Mouse (Mus musculus) frontal cortex, postnatal 36 days (tissue): Measurements from ENCODE around the gene Wasf3.
A peak's percentile ranks its signal among the peaks of the same experiment; 100 is the strongest.
"Not testable (repeated sequence)": the region's sequence is repeated elsewhere in the genome, so short reads cannot be mapped to it uniquely, and the experiment has no call there.

Experiments used
- DNase-seq, 2 experiments: peaks; one replicate each; pipeline ENCODE4 v3.0.0; 2022; ENCODE audit warnings: low spot score in 2 of 2

The Wasf3 gene

DNA sequence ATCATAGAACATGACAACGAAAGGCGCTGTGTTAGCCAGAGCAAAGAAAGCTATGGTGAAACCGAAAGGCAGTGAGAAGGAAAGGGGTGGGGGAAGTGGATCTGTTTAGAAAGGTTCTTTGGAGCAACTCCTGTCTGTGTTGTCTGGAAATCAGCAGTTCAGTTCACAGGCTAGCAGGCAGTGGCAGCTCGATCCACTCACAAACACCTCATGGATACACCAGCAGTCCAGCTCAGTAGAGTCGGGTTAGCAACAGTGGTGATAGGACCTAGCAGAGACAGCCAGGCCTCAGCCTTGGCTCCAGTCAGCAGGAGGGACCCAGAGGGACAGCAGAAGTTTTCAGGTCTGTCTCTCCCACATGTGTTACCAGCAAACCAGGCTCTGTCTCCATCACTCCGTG lies 16.2 kb downstream of the Wasf3 start:
- DNase-seq = not testable (repeated sequence)

DNA sequence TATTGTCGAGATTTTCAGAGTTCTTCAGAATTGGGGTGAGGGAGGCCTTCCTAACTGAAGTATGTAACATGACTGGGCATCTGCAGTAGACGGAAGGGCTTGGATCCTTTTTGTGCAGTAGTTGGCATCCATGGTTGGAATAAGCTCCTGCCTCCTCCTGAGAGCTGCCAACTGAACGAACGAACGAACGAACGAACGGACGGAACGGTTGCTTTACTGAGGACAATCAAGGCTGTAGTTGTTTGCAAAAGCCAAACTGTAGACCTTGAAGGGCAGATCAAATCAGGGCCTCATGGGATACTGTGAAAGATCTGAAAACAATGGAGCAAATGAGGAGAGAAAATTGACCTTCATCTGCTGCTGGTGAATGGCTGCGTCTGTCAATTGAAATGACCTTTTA lies 17.5 kb downstream of the Wasf3 start:
- DNase-seq = no peak

DNA sequence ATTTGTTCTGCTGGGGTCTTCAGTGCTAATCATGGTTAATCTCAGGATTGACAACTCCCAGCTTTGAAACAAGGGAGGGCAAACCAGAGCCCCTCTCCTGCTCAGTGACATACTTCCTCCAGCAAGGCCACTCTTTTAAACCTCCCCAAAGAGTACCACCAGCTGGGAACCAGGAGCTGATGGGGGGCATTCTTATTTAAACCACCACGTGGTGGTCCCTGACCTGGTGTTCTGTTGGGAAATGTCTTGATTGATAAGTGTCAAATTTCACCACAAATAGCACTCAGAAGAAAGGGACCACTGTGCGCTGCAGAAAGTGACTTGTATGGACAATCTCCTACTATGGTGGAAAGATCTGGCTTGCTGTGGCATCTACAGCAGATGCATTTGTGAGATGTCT lies 19.1 kb downstream of the Wasf3 start:
- DNase-seq = no peak

DNA sequence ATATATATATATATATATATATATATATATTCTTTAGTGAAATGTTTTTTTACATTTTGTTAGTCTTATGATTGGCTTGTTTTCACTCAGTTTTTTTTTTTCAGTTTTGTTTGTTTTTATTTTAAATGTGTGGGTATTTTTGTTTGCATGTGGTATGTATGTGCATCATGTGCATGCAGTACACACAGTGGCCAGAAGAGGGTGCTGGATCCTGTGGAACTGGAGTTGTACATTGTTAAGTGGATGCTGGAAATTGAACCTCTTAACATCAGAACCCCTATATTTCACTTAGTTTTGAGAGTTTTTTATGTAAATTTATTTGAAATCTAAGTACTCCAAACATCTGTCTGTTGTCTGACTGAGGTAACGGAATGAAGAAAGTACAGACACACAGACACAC lies 21.3 kb downstream of the Wasf3 start:
- no peak for DNase-seq

DNA sequence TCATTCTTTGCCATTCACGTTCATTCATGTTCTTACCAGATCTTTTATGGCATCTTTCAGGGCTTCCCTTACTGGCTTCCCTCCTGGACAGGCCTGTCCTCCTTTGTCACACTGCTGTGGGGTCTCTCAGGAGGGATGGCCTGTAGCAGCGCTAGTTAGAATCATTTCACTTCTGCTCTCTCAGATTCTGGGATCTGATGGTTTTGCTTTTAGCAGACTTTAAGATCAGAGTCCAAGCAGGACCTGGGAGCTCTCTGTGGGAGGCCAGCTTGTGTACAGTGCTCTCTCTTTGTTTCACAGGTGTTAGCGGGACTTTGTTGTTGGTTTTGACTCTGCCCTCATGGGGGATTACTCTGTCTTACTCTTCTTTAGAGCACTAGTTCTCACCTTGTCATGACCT lies 23.0 kb downstream of the Wasf3 start:
- DNase-seq = no peak

DNA sequence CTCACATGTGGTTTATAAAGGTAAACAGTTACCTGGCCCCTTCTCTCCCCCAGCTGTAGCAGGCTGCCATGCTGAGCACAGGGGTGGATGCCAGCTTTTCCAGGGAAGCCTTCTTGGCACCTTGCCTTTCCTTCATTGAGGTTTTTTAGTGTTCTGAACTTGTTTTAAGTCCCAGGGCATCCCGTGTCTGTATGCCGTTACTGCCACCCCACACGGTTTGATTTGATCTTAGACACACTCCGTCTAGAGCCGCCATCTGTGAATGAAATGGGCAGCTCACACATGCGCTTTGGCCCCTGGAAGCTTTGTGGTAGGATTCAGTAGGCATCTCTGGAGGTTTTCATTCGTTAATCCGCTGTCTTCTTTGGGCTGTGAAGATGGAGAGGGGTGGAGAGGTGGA lies 23.8 kb downstream of the Wasf3 start:
- no peak for DNase-seq

DNA sequence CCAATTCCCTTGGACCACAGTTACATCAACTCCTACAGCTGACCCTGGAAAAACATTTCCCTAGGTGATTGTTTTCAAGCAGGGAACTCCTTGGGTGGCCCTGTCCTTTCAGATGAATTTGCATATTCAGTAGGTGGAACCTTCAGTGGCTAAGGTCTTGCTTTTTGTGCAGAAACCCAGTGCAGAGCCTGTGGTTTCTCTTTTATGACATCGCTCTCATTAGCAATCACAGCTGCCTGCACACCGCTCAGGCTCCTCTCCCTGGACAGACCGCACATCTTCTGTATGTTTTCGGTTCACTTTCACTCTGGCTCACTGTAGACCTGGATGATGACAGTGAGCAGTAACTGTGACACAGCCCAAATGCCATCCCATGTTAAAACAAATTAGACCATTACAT lies 26.0 kb downstream of the Wasf3 start:
- no peak for DNase-seq

DNA sequence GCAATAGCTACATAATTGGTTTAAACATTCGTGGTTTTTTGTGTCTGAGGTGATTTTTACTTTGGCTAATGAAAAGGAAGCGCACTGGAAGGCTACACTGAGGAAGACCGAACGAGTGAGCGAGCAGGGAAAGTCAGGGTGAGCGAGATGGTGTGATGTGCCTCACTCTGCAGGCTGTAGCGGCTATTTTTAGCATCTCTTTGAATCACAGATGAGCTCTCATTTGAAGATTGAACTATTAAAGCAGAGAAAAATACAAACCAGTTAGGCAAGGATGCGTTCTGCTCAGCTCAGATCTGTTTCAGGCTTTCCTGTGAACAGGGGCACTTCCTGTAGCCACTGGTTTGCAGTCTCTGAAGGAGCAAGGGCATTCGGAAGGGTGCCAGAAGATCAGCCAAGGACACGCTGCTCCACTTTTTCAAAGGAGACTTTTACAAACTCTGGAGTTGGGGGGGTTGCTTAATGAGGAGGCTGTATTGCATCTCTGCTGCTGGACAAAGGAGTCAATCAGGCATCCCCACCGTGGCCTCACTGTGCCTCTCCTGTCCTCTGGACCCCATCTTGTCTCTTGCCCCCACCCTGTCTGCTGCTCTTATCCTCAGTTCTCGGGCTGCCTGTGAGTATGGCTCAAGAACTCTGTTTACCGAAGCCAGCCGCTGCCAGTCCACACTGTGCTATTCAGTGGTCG lies 28.1 kb downstream of the Wasf3 start:
- DNase-seq = peak; percentile 49 to 71

DNA sequence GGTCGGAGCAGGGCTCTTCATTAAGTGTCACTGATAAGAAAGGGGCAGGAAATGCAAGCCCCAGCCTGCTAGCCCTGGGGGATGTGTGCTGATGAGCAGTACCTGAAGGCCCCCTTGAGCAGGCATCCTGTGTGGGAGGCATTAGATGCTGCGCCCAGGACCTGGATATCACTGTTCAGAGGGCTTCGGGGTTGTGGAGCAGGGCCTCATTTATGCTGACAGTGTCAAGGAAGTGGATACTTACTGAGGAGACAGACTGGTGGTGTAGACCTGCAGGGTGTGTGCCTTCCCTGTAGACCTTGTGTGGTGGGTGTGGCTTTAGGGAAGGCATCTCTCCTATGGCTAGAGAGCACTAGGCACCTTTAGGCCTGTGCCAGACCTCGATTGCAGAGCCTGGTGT lies 29.8 kb downstream of the Wasf3 start:
- no peak for DNase-seq

DNA sequence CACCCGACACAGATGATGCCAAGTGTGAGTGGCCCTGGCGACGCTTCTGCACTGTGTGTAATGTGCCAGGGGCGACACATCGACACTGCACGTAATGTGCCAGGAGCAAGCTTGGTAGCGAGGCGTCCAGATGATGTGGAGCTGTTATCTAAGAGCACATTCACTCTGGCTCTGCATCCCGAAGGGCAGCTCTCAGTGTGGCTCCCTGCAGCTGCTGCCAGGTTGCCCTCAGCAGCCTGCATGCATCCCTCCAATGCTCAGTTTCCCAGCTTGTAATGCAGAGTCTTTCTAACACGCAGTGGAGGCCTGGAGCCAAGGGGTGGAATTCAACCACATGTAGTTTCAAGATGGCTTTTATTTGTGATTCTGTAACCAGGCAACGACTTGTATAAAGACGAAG lies 30.4 kb downstream of the Wasf3 start:
- peak in 1 of 2 experiments; percentile 51 for DNase-seq

DNA sequence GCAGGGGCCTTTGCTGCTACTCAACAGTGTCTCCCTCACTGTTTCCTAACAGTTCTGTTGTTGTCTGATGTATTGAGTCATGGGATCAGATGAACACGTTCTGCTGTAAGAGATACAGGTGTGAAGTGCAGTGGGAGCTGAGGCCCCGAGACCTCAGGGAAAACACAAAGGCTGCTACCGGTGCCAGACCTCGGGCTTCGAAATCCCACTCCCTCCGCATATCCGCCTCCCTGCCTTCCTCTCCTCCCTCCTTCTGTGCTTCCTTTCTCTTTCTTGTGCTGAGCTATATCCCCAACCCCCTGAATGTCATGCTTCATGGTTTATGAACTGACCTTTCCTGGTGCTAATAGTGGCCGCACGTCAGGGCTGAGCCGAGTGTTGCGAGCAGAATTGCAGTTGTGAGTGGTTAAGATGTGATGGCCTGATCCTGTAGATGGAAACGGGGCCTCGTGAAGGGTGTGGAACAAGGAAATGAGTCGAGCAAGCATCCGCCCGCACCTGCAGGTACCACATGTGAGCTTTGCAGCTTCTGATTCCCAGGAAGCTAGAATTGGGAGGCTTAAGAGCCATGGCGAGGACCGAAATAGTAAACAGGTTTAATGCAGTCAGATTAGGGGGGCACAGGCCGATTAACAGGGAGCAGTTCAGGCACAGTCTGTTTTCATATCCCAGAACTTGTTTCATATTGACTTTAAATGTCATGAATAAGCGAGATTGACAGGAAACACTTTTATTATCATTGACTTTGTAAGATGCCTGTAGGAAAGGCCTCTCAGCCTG lies 31.7 kb downstream of the Wasf3 start:
- no peak for DNase-seq

DNA sequence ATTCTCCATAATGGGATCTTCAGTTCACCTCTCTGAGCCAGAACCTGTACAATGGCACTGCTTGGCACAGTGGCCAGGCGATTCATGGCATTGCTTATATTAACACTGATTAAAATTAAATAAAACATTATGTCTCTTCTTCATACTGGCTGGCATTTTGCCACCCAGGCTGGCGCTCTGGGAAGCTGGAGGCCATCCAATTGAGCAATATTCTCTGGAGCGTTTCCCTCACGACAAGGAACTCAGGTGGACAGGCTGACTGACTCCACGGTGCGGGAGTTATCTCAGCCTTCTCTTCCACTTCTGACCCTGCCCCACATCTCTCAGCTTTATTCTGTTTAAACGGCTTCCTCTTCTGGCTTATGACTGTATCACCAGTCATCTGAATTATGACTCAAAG lies 33.3 kb downstream of the Wasf3 start:
- DNase-seq = no peak

DNA sequence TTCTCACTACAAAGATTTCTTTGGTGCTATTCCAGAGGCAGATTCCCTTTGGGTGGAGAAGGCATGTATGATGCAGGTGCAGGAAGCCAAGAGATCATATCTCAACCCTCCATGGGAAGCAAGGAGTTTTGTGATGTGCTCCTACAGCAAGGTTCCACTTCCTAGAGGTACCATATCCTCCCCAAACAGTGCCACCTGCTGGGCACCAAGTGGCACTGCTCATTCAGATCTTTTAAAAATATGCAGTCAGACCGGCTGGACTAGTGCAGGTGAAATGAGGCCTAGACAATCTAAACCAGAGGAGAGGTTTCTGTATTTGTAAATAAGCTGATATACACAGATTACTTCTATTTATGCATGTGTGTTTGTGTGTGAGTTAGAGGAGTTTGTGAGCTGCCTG lies 35.3 kb downstream of the Wasf3 start:
- no peak for DNase-seq

DNA sequence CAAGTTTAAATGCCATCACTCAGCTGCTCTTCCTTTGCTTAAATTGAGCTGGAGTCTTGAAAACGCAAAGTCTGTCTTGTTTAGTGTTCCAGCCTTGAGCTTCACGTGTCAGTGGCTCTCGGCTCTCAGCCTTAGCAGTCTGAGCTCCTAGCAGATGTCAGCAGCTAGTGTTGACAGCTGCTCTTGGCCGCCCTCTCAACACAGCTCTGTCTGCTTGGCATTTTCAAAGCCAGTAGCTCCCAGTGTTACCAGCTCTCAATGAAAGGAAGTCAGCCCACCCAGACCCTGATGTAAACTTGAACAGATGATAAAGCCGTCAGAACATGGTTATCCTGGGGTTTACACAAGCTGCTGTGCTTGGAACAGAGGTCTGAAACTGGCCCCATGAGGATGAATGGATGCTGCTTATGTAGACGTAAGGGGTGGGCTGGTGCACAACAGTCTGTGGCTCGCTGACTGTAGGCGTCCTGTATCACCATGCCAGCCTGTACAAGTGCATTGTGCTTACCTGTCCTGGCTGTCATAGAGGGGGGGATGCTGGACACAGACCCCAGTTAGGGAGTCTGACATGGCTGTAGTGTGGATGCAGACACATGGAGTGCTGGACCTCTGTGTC lies 40.0 kb downstream of the Wasf3 start:
- peak; percentile 55 to 83 for DNase-seq

DNA sequence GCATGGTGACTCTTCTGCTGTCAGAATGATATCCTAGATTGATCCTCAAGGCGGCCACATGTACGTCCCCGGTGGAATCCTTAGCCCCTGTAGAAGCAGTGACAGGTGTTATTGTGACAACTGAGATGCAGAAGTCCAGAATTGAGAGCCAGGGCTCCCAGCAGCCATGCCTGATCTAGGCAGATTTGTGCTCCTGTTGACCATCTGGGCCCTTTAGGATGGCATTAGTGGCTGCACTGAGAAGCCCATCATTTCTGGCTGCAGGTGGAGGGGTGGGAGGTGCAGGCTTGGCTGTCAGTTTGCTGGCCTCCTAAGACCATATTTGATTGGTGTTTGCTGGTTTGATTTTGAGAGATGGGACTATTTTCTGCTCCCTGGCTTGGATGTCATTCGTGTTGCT lies 40.9 kb downstream of the Wasf3 start:
- no peak for DNase-seq

DNA sequence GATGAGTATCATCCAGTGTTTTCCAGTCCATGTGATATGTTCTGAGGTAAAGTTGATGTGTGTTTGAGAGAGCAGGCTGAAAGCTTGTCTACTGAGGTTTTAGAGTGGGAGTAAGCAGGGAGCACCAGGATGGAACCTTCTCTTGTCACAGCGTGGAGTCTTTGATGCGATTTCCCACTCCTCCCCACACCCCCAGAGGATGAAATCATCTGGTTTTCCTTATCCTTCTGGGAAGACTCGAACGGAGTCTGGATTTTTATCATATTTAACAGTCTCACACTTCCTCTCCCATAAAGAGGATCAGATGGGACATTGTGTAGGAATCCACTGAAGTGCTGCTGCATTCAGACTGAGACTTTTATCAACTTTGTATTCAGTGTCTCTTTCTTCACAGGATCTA lies 43.3 kb downstream of the Wasf3 start:
- DNase-seq = no peak

DNA sequence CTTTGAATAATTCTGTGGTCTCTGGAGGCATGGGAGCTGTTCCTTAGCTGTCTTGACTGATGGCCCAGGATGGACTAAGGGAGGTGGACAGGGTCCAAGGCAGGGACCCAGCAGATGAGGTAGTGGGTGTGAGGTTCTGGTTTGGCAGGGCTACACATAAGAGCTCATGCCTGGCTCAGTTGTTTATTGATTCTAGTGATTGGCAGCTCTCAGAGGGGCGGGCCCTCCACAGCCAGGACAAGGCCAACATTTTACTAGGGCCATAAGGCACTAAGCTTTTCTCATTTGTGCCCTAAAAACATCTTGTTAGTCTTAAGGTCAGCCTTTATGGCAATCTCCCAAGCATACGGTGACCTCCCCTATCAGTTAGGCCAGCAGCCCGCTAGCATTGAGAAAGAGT lies 47.0 kb downstream of the Wasf3 start:
- no peak for DNase-seq

DNA sequence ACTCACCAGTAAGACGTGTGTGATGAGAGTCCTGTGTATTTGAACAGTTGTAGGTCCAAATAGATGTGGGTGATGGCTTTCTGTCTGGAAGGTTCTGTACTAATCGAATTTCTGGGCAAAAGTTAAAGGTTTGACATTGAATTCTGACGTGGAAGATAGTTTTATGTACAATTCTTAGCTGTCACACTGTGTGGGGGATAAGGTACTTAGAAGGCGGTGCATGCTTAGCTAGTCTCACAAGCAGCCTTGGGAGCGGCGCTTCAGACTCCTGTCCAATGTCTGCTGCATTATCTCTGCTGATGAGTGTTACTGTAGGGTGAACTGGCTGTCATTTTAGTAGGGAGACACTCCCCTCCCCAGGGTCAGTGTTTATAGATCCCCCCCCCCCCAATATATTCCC lies 47.7 kb downstream of the Wasf3 start:
- no peak for DNase-seq

DNA sequence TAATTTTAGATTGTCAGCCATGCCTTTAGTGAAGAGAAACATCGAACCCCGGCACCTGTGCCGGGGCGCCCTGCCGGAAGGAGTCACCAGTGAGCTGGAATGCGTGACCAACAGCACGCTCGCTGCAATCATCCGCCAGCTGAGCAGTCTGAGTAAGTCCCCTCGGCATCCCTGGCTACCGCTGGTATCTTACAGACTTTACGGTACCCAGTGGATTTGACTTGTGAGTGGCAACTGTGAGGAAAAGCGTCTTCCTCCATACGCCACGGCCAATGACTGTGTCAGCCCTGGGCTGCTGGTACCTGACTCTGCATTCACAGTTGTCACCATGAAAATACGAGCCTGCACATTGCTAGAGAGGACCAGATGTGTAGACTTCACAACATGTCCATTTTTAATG lies 50.5 kb downstream of the Wasf3 start:
- DNase-seq = no peak

DNA sequence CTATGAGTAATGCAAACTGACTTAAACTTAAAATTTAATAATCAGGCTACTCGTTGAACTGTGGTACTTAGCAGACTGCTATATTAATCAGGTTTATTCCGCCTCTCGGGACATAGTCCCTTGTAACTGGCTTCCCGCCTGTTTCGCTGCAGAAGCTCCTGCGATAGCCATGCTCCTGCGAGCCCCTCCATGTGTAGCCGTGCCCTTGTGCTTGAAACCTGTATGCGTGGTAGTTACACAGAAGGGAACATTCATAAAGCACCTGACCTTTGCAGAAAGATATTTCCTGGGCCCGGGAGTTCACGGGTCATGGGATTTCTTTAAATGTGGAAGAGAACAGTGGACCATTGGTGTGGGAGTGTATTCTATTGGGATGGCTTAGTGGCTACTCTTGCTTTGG lies 52.0 kb downstream of the Wasf3 start:
- no peak for DNase-seq

DNA sequence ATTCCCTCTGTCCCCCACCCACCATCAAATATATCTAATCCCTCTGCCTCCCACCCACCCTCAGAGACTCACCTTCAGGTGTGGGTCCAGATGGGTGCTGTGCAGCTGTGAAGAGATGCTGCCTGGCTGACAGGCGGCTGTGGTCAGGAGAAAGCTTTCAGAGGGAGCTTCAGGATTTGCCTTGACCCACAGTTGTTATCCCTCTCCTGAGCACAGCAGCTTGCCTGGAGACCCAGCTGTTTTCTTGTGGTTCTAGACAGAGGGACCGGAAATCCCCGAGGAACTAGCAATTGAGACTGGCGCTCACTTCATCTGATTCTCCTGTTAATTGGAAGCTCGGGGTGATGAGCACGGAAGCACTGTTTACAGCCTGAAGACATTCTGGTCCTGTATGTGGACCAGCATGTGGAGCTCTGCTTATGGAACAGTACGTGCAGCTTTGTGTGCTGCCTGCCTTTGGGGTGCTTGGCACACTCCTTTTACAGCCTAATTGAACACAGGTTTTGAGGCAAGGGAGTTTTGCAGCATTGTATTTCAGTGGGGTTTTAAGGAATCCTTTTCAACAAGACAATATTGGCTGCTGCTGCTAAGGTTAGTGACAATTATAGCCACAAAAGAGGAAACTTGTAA lies 54.5 kb downstream of the Wasf3 start:
- DNase-seq = no peak

DNA sequence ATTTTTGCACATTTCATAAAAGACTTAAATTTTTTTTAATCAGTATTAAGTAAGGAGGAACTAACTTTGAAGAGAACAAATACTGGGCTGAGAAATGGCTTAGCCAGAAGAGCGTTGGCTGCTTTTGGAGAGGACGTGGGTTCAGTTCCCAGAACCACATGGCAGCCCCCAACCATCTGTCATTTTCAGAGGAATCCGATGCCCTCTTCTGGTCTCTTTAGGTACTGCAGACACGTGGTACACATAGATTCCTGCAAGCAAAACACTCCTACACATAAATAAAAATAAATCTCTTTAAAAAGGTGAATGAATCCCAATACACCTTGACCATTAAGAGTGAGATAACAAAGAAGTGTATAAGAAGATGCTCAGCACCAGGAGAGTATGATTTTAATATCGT lies 55.5 kb downstream of the Wasf3 start:
- no peak for DNase-seq

DNA sequence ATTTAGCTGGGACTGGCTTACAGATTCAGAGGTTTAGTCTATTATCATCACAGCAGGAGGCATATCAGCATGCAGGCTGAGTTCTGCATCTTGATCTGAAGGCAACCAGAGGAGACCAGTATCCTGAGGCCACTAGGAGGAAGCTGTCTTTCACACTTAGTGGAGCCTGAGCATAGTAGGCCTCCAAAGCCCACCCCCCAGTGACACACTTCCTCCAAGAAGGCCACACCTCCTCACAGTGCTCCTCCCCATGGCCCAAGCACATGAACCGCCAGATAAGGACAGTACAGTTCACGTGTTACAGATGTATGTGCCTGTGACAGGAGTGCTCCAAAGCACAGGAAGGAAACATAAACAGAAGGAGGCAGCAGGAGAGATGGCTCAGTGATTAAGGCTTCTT lies 58.0 kb downstream of the Wasf3 start:
- DNase-seq = no peak
